10 mouse cellular contexts compared by ENCODE assay signal in genomic region chr2:152470973-152471372, GRCm38 (mm10). TPM values are rescaled to one million over a fixed set of nuclear protein-coding genes. Genes with fewer than 3 reads are reported as not detected.
DNase-seq lines count a peak whose midpoint lies in the region; ATAC-seq and TF ChIP-seq lines count a peak whose summit lies in the region.
"Had no signal": no experiment of that assay in that cellular context is flagged by ENCODE, and none has a peak within 500 bp of the region (broad histone marks: within the 10 kb centered on the region; RNA-seq: fewer than 3 reads in every experiment).

No protein-coding gene starts in this region.

- no peak overlapping the region for H3K9ac ChIP-seq in intestine, postnatal 0 days (ENCODE audit: low read depth, low read length)
- no peak overlapping the region for H3K9ac ChIP-seq in intestine, embryonic 15.5 days

- ATAC-seq in intestine, postnatal 0 days = no peak
- no peak for ATAC-seq in intestine, embryonic 15.5 days

- H3K27ac ChIP-seq in intestine, postnatal 0 days (ENCODE audit: low read depth, low read length) = no peak overlapping the region
- H3K27ac ChIP-seq in intestine, embryonic 15.5 days = no peak overlapping the region

- TF ChIP-seq CTCF in intestine, postnatal 0 days (IDR thresholded peaks at IDR 0.05; ENCODE audit: low read depth) = peak; percentile 82
- TF ChIP-seq CTCF in E14TG2a.4 (conservative IDR thresholded peaks at IDR 0.05; ENCODE audit: low read length) = peak; percentile 92

- H3K4me2 ChIP-seq in intestine, postnatal 0 days (replicated peaks; ENCODE audit: low read depth) = no peak overlapping the region
- H3K4me2 ChIP-seq in intestine, embryonic 15.5 days (replicated peaks) = no peak overlapping the region

- H3K27me3 ChIP-seq in intestine, postnatal 0 days (replicated peaks; ENCODE audit: control insufficient read depth, insufficient read depth, low read length) = no peaks in the 10 kb centered on the region
- H3K27me3 ChIP-seq in intestine, embryonic 15.5 days (replicated peaks) = no peaks in the 10 kb centered on the region
- no peaks in the 10 kb centered on the region for H3K27me3 ChIP-seq in E14TG2a.4 (ENCODE audit: insufficient read depth, low read length)

- no peaks in the 10 kb centered on the region for H3K9me3 ChIP-seq in intestine, postnatal 0 days (ENCODE audit: control insufficient read depth)
- H3K9me3 ChIP-seq in intestine, embryonic 15.5 days = no peaks in the 10 kb centered on the region
- H3K9me3 ChIP-seq in E14TG2a.4 (ENCODE audit: low read length) = no peaks in the 10 kb centered on the region

- H3K4me3 ChIP-seq in intestine, postnatal 0 days (ENCODE audit: low read depth, low read length) = no peak overlapping the region
- H3K4me3 ChIP-seq in intestine, embryonic 15.5 days (replicated peaks) = no peak overlapping the region
- H3K4me3 ChIP-seq in E14TG2a.4 (replicated peaks; ENCODE audit: low read length) = no peak overlapping the region

- H3K4me1 ChIP-seq in intestine, postnatal 0 days (replicated peaks; ENCODE audit: control insufficient read depth, insufficient read depth, low read length) = no peaks in the 10 kb centered on the region
- H3K4me1 ChIP-seq in intestine, embryonic 15.5 days (replicated peaks) = no peaks in the 10 kb centered on the region
- peaks cover 4% of the 10 kb centered on the region; the same call in 1 of the 2 replicates for H3K4me1 ChIP-seq in E14TG2a.4 (replicated peaks; ENCODE audit: low read depth, low read length)

- 26% methylated on average over 7 of the region's 7 CpGs for WGBS in intestine, postnatal 0 days
- WGBS in intestine, embryonic 15.5 days = 34% methylated on average over 7 of the region's 7 CpGs

- H3K36me3 ChIP-seq in intestine, postnatal 0 days (ENCODE audit: control insufficient read depth, insufficient read depth) = no peaks in the 10 kb centered on the region
- no peaks in the 10 kb centered on the region for H3K36me3 ChIP-seq in intestine, embryonic 15.5 days
- no peaks in the 10 kb centered on the region for H3K36me3 ChIP-seq in E14TG2a.4 (ENCODE audit: insufficient read depth, low read length)

- DNase-seq in T-cell, adult 2 months (ENCODE audit: low spot score) = peak; percentile 10
- DNase-seq in embryo, embryonic 11.5 days (ENCODE audit: low read depth, low spot score) = peak; percentile 30
- DNase-seq in layer of hippocampus, postnatal 14 days (ENCODE audit: low spot score in 2 of 2) = peak; percentile 47 to 76
- peak; percentile 58 for DNase-seq in retina, postnatal 1 day
- no peak for DNase-seq in spleen, postnatal 14 days (ENCODE audit: low spot score in 2 of 2)

RNA-seq across cellular contexts. Expression of gene Defb20, which starts 5.9 kb away (rescaled TPM):
- not detected in 2 replicates for polyA plus RNA-seq in intestine, postnatal 0 days (2015; fragmentation: Nextera tagmentation; extraction: Ambion mirVana)
- not detected in 2 replicates for polyA plus RNA-seq in intestine, embryonic 15.5 days (2015; fragmentation: Nextera tagmentation; extraction: Ambion mirVana)
- total RNA-seq in layer of hippocampus, postnatal 14 days (2021) = not detected
- polyA plus RNA-seq: lung, embryonic 16.5 days had no signal

RNA-seq across cellular contexts. Expression of gene Defb23, which starts 6.6 kb away (rescaled TPM):
- not detected in 2 replicates for polyA plus RNA-seq in intestine, postnatal 0 days (2015; fragmentation: Nextera tagmentation; extraction: Ambion mirVana)
- polyA plus RNA-seq in intestine, embryonic 15.5 days (2015; fragmentation: Nextera tagmentation; extraction: Ambion mirVana) = not detected in 2 replicates
- not detected for total RNA-seq in layer of hippocampus, postnatal 14 days (2021)
- polyA plus RNA-seq: frontal cortex, adult 2 months; lung, embryonic 16.5 days had no signal

RNA-seq across cellular contexts. Expression of gene Defb22, which starts 19.0 kb away (rescaled TPM):
- polyA plus RNA-seq in intestine, postnatal 0 days (2015; fragmentation: Nextera tagmentation; extraction: Ambion mirVana) = not detected in 2 replicates
- not detected in 2 replicates for polyA plus RNA-seq in intestine, embryonic 15.5 days (2015; fragmentation: Nextera tagmentation; extraction: Ambion mirVana)
- total RNA-seq in layer of hippocampus, postnatal 14 days (2021) = not detected
- polyA plus RNA-seq: frontal cortex, adult 2 months; lung, embryonic 16.5 days had no signal

RNA-seq across cellular contexts. Expression of gene Defb26, which starts 40.5 kb away (rescaled TPM):
- polyA plus RNA-seq in intestine, postnatal 0 days (2015; fragmentation: Nextera tagmentation; extraction: Ambion mirVana) = not detected in 2 replicates
- not detected in 2 replicates for polyA plus RNA-seq in intestine, embryonic 15.5 days (2015; fragmentation: Nextera tagmentation; extraction: Ambion mirVana)
- total RNA-seq in layer of hippocampus, postnatal 14 days (2021) = not detected
- polyA plus RNA-seq: frontal cortex, adult 2 months; lung, embryonic 16.5 days had no signal

RNA-seq across cellular contexts. Expression of gene Defb28, which starts 47.1 kb away (rescaled TPM):
- polyA plus RNA-seq in intestine, postnatal 0 days (2015; fragmentation: Nextera tagmentation; extraction: Ambion mirVana) = not detected in 2 replicates
- not detected in 2 replicates for polyA plus RNA-seq in intestine, embryonic 15.5 days (2015; fragmentation: Nextera tagmentation; extraction: Ambion mirVana)
- total RNA-seq in layer of hippocampus, postnatal 14 days (2021) = not detected
- polyA plus RNA-seq: frontal cortex, adult 2 months; lung, embryonic 16.5 days had no signal

Comparison
In these comparisons a context has a peak if more than half of its experiments do, and no peak if none do; other contexts are left out.
1. DNase-seq: peak in T-cell, adult 2 months (single experiment), embryo, embryonic 11.5 days (single experiment), layer of hippocampus, postnatal 14 days (2 of 2) and retina, postnatal 1 day (single experiment); none in spleen, postnatal 14 days (0 of 2).